7 mouse cellular contexts compared by ENCODE assay signal in genomic region chr10:128097587-128097971, GRCm38 (mm10). TPM values are rescaled to one million over a fixed set of nuclear protein-coding genes. Genes with fewer than 3 reads are reported as not detected.
DNase-seq lines count a peak whose midpoint lies in the region; ATAC-seq and TF ChIP-seq lines count a peak whose summit lies in the region.

No protein-coding gene starts in this region.

- peaks cover 7% of the 10 kb centered on the region; the same call in 1 of the 2 replicates for H3K4me1 ChIP-seq in forebrain, postnatal 0 days (ENCODE audit: insufficient read depth)
- peaks cover 25% of the 10 kb centered on the region for H3K4me1 ChIP-seq in hindbrain, embryonic 14.5 days (replicated peaks; ENCODE audit: control insufficient read depth, insufficient read depth, low read length)
- H3K4me1 ChIP-seq in midbrain, embryonic 10.5 days: peaks cover 50% of the 10 kb centered on the region

- ATAC-seq in forebrain, postnatal 0 days: peak; percentile 1; the same call in 1 of the 2 replicates
- no peak for ATAC-seq in hindbrain, embryonic 14.5 days (ENCODE audit: low FRiP score)

- DNase-seq in Muller cell, postnatal 12 days (ENCODE audit: inconsistent ontology term): peak; percentile 65
- DNase-seq in c-Kit-positive CD71-positive TER-119-negative erythroid progenitor cells, embryonic 14.5 days (ENCODE audit: low read depth): peak; percentile 27
- peak; percentile 73 for DNase-seq in forebrain, postnatal 0 days
- DNase-seq in hindbrain, embryonic 14.5 days (ENCODE audit: low spot score): peak; percentile 44
- peak; percentile 55 to 58 for DNase-seq in left cerebral cortex, postnatal 25 days (ENCODE audit: low spot score in 2 of 2)
- DNase-seq in midbrain, embryonic 10.5 days (ENCODE audit: low spot score): peak; percentile 41
- DNase-seq in spleen, adult 12 weeks (ENCODE audit: low spot score): peak; percentile 23

- H3K27ac ChIP-seq in forebrain, postnatal 0 days (ENCODE audit: low read depth, low read length): peak overlapping the region; percentile 81
- H3K27ac ChIP-seq in hindbrain, embryonic 14.5 days: peak overlapping the region; percentile 83
- H3K27ac ChIP-seq in midbrain, embryonic 10.5 days (replicated peaks): peak overlapping the region; percentile 95

- peak overlapping the region; percentile 90 for H3K4me3 ChIP-seq in forebrain, postnatal 0 days (ENCODE audit: low read depth, low read length)
- peak overlapping the region; percentile 76 for H3K4me3 ChIP-seq in hindbrain, embryonic 14.5 days (replicated peaks; ENCODE audit: low read length)
- H3K4me3 ChIP-seq in midbrain, embryonic 10.5 days: peak overlapping the region; percentile 99

- no peaks in the 10 kb centered on the region for H3K36me3 ChIP-seq in forebrain, postnatal 0 days (ENCODE audit: insufficient read depth)
- H3K36me3 ChIP-seq in hindbrain, embryonic 14.5 days (replicated peaks; ENCODE audit: control insufficient read depth, insufficient read depth): no peaks in the 10 kb centered on the region
- peaks cover 10% of the 10 kb centered on the region; the same call in 1 of the 2 replicates for H3K36me3 ChIP-seq in midbrain, embryonic 10.5 days

- H3K27me3 ChIP-seq in forebrain, postnatal 0 days (ENCODE audit: insufficient read depth, low read length): no peaks in the 10 kb centered on the region
- H3K27me3 ChIP-seq in hindbrain, embryonic 14.5 days (ENCODE audit: control insufficient read depth, insufficient read depth, low read length): no peaks in the 10 kb centered on the region
- H3K27me3 ChIP-seq in midbrain, embryonic 10.5 days (ENCODE audit: low read depth, poor library complexity, severe bottlenecking): peaks cover 7% of the 10 kb centered on the region; the same call in 1 of the 2 replicates

- H3K9ac ChIP-seq in forebrain, postnatal 0 days: peak overlapping the region; percentile 84
- H3K9ac ChIP-seq in hindbrain, embryonic 14.5 days: peak overlapping the region; percentile 86

- intact Hi-C loops in left cerebral cortex, postnatal 25 days (cut with DNase I): loop anchor here (10.0 kb wide), 1 partner anchor 357 kb away; the partner anchor contains the start of gene Smarcc2

- H3K4me2 ChIP-seq in forebrain, postnatal 0 days (ENCODE audit: low read depth): peak overlapping the region; percentile 69
- H3K4me2 ChIP-seq in hindbrain, embryonic 14.5 days (replicated peaks): peak overlapping the region; percentile 82

- no peaks in the 10 kb centered on the region for H3K9me3 ChIP-seq in forebrain, postnatal 0 days (ENCODE audit: low read length)
- H3K9me3 ChIP-seq in hindbrain, embryonic 14.5 days (ENCODE audit: control insufficient read depth, low read length): no peaks in the 10 kb centered on the region
- H3K9me3 ChIP-seq in midbrain, embryonic 10.5 days (replicated peaks): no peaks in the 10 kb centered on the region

- no peak for TF ChIP-seq CTCF in forebrain, postnatal 0 days (IDR thresholded peaks at IDR 0.05; ENCODE audit: low read depth)

- under 1% methylated on average over 13 of the region's 13 CpGs for WGBS in forebrain, postnatal 0 days
- WGBS in hindbrain, embryonic 14.5 days: 0% methylated on average over 13 of the region's 13 CpGs
- WGBS in midbrain, embryonic 10.5 days: 0% methylated on average over 13 of the region's 13 CpGs

RNA-seq across cellular contexts. Expression of gene Baz2a, which starts 6.2 kb away (rescaled TPM):
- 9.3 and 10.0 TPM in 2 replicates for total RNA-seq in forebrain, postnatal 0 days (2014; rRNA removed)
- 3.8 and 7.0 TPM in 2 replicates for polyA plus RNA-seq in forebrain, postnatal 0 days (2015; fragmentation: Nextera tagmentation; extraction: Ambion mirVana)
- 17.7 and 19.0 TPM in 2 replicates for polyA plus RNA-seq in hindbrain, embryonic 14.5 days (2014; fragmentation: Nextera tagmentation; extraction: Ambion mirVana)
- total RNA-seq in left cerebral cortex, postnatal 25 days (2021): 10 to 100 TPM; 34.3 to 38.4 TPM
- polyA plus RNA-seq in midbrain, embryonic 10.5 days (2016; fragmentation: Nextera tagmentation; extraction: Ambion mirVana): 14.3 and 16.7 TPM in 2 replicates

RNA-seq across cellular contexts. Expression of gene Atp5b, which starts 14.5 kb away (rescaled TPM):
- total RNA-seq in forebrain, postnatal 0 days (2014; rRNA removed): 2,470 and 2,914 TPM in 2 replicates
- 2,164 and 2,181 TPM in 2 replicates for polyA plus RNA-seq in forebrain, postnatal 0 days (2015; fragmentation: Nextera tagmentation; extraction: Ambion mirVana)
- polyA plus RNA-seq in hindbrain, embryonic 14.5 days (2014; fragmentation: Nextera tagmentation; extraction: Ambion mirVana): 2,242 and 2,471 TPM in 2 replicates
- 1,000 to 10,000 TPM; 1,709 to 1,721 TPM for total RNA-seq in left cerebral cortex, postnatal 25 days (2021)
- 2,205 and 2,316 TPM in 2 replicates for polyA plus RNA-seq in midbrain, embryonic 10.5 days (2016; fragmentation: Nextera tagmentation; extraction: Ambion mirVana)

RNA-seq across cellular contexts. Expression of gene Ptges3, which starts 38.8 kb away (rescaled TPM):
- total RNA-seq in forebrain, postnatal 0 days (2014; rRNA removed): 146 and 157 TPM in 2 replicates
- polyA plus RNA-seq in forebrain, postnatal 0 days (2015; fragmentation: Nextera tagmentation; extraction: Ambion mirVana): 439 and 454 TPM in 2 replicates
- 393 and 410 TPM in 2 replicates for polyA plus RNA-seq in hindbrain, embryonic 14.5 days (2014; fragmentation: Nextera tagmentation; extraction: Ambion mirVana)
- 100 to 1,000 TPM; 127 to 132 TPM for total RNA-seq in left cerebral cortex, postnatal 25 days (2021)
- polyA plus RNA-seq in midbrain, embryonic 10.5 days (2016; fragmentation: Nextera tagmentation; extraction: Ambion mirVana): 669 and 729 TPM in 2 replicates

Comparison
In these comparisons a context has a peak if more than half of its experiments do, and no peak if none do; other contexts are left out.
1. DNase-seq: peak in every context shown above with its lines; median percentile 73 in forebrain, postnatal 0 days; 65 in Muller cell, postnatal 12 days; 56 in left cerebral cortex, postnatal 25 days; 44 in hindbrain, embryonic 14.5 days; 41 in midbrain, embryonic 10.5 days; 27 in c-Kit-positive CD71-positive TER-119-negative erythroid progenitor cells, embryonic 14.5 days; 23 in spleen, adult 12 weeks.